Mouse (Mus musculus) embryonic facial prominence, embryonic 15.5 days (tissue): ENCODE measurements at regions not wholly inside any gene's neighbourhood (a gene's known extent, or its start where the extent isn't known, plus 50 kb on each side); places are given as distances from the start of the nearest gene placed in this dataset.

ENCODE experiments used
- ATAC-seq: fragments of 200-750 bp; cut with Nextera tagmentation; 2 replicates; pipeline ENCODE4 v1.8.0; 2017; ENCODE audit warnings: low read depth, moderate TSS enrichment; ENCODE audit not compliant: insufficient number of reproducible peaks, low FRiP score, low TSS enrichment
- H3K27ac ChIP-seq: fragments of 300-500 bp; sonication (generic); replicated peaks from 2 replicates; pipeline ENCODE4 v1.5.1; 2015; ENCODE audit warnings: mild to moderate bottlenecking, inconsistent platforms
- H3K27me3 ChIP-seq: fragments of 300-500 bp; sonication (generic); 2 replicates; pipeline ENCODE4 v1.6.1; 2015; ENCODE audit warnings: inconsistent platforms
- H3K36me3 ChIP-seq: fragments of 300-500 bp; sonication (generic); 2 replicates; pipeline ENCODE4 v1.6.1; 2015; ENCODE audit warnings: mild to moderate bottlenecking, inconsistent platforms
- H3K4me1 ChIP-seq: fragments of 300-500 bp; sonication (generic); 2 replicates; pipeline ENCODE4 v1.6.1; 2015; ENCODE audit warnings: inconsistent platforms
- H3K4me2 ChIP-seq: fragments of 300-500 bp; sonication (generic); replicated peaks from 2 replicates; pipeline ENCODE4 v1.6.1; 2015; ENCODE audit warnings: mild to moderate bottlenecking, inconsistent platforms
- H3K4me3 ChIP-seq: fragments of 300-500 bp; sonication (generic); replicated peaks from 2 replicates; pipeline ENCODE4 v1.5.1; 2015; ENCODE audit warnings: mild to moderate bottlenecking, inconsistent platforms
- H3K9ac ChIP-seq: fragments of 300-500 bp; sonication (generic); 2 replicates; pipeline ENCODE4 v1.6.1; 2015; ENCODE audit warnings: inconsistent platforms
- H3K9me3 ChIP-seq: fragments of 300-500 bp; sonication (generic); replicated peaks from 2 replicates; pipeline ENCODE4 v1.6.1; 2016; ENCODE audit warnings: inconsistent platforms
- WGBS: fragments of 180-500 bp; shearing (Covaris S2); methylation state at CpG from one replicate; pipeline ENCODE4 v1.1.7; 2015; 5-methylcytosine and 5-hydroxymethylcytosine counted together

- Histone ChIP-seq H3K4me2 (peak overlapping the region; percentile 22; the same call in 1 of the 2 replicates), H3K9ac (no peak overlapping the region), H3K4me1 (peaks cover 76% of the 10 kb centered on the region), H3K36me3 (no peaks in the 10 kb centered on the region), H3K27me3 (no peaks in the 10 kb centered on the region), H3K4me3 (no peak overlapping the region), H3K9me3 (no peaks in the 10 kb centered on the region), H3K27ac (peak overlapping the region; percentile 86)
- ATAC-seq: peak; percentile 80
- 19% methylated on average over 7 of the region's 7 CpGs for WGBS
Measured at GRCm38 (mm10) chr6:51333722-51334360, 98.6 kb upstream of the Nfe2l3 start.

- Histone ChIP-seq H3K9me3 (no peaks in the 10 kb centered on the region), H3K4me2 (no peak overlapping the region), H3K9ac (no peak overlapping the region), H3K36me3 (no peaks in the 10 kb centered on the region), H3K27me3 (no peaks in the 10 kb centered on the region), H3K4me3 (no peak overlapping the region), H3K4me1 (peaks cover 76% of the 10 kb centered on the region), H3K27ac (peak overlapping the region; percentile 86)
- 86% methylated on average over 5 of the region's 5 CpGs for WGBS
- no peak for ATAC-seq
Measured at GRCm38 (mm10) chr6:51335314-51335713, 97.2 kb upstream of the Nfe2l3 start.

DNA sequence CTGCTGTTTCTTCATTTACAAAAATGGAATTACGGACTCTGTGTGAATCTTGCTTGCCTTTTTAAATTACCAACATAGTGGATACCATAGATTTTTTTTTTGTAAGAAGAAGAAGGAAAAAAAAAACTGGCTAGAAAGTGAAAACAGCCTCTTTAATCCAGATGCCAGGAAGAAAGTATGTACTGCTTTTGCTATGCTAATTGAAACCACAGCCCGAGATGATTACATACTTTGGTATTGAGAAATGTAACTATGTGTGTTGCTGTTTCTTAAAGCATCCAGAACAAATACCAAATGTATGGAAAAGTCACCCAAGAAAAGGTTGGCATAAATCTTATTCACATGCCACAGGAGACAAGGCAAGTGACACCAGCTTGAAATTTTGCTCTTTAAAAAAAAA is 93.2 kb upstream of the Nfe2l3 start:
- WGBS: 25% methylated on average over 2 of the region's 2 CpGs
- Histone ChIP-seq H3K4me1 (peaks cover 56% of the 10 kb centered on the region), H3K27ac (no peak overlapping the region)

DNA sequence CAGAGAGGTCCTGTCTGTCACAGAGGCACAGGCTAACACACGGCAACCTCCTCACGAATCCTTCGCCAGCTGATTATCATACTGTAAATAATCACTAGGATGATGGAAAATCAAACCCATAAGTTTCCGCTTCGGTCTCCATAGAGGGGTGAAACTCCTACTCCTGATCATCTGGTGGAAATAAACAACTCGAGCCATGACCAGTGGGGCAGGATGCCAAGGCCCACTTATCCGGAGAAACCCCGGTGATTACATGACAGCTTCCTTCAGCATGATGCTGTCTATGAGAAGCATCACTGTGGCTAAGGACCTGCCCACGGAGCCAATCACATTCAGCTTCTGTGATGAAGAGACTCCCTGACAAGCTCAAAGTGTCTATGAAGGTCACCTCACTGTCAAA is 84.7 kb upstream of the Nfe2l3 start:
- Histone ChIP-seq H3K4me2 (no peak overlapping the region), H3K4me1 (peaks cover 16% of the 10 kb centered on the region), H3K27ac (peak overlapping the region; percentile 25; the same call in 1 of the 2 replicates), H3K9ac (no peak overlapping the region), H3K9me3 (no peaks in the 10 kb centered on the region), H3K27me3 (no peaks in the 10 kb centered on the region), H3K4me3 (no peak overlapping the region), H3K36me3 (no peaks in the 10 kb centered on the region)
- 29% methylated on average over 9 of the region's 9 CpGs for WGBS
- 0 out of 2 replicates have a peak, but pooled peaks have one; percentile 29 for ATAC-seq

More for the DNA sequence above, 93.2 kb upstream of the Nfe2l3 start:
- no peak overlapping the region for H3K4me2 ChIP-seq
- no peaks in the 10 kb centered on the region for H3K27me3 ChIP-seq
- no peaks in the 10 kb centered on the region for H3K36me3 ChIP-seq
- no peak overlapping the region for H3K9ac ChIP-seq
- no peak overlapping the region for H3K4me3 ChIP-seq
- no peak for ATAC-seq
- no peaks in the 10 kb centered on the region for H3K9me3 ChIP-seq

GRCm38 (mm10) chr6:51349771-51350170 is 82.7 kb upstream of the Nfe2l3 start:
- no peak for ATAC-seq
- Histone ChIP-seq H3K9ac (no peak overlapping the region), H3K27me3 (no peaks in the 10 kb centered on the region), H3K9me3 (no peaks in the 10 kb centered on the region), H3K36me3 (no peaks in the 10 kb centered on the region), H3K4me3 (no peak overlapping the region), H3K27ac (no peak overlapping the region), H3K4me2 (no peak overlapping the region), H3K4me1 (peaks cover 12% of the 10 kb centered on the region; the same call in 1 of the 2 replicates)
- 67% methylated on average over 3 of the region's 3 CpGs for WGBS

DNA sequence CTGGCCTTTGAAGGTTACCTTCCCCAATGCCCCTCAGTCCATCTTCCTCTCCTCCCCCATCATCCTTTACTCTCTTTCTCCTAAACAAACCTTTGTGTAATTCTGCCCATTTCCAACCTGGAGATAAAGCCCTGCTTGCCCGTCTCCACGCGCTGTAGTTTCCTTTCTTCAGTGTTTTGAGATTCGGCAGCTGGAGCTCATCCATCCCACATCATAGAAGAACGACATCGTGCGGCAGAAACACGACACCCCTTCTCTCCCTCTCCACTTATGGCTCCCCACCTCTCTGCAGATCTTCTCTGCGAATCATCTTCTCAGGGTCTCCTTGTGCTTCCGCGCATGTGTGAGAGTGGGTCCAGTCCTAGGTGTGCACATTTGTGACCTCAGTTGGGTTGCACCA is 77.4 kb upstream of the Nfe2l3 start:
- no peaks in the 10 kb centered on the region for H3K4me1 ChIP-seq
- H3K4me3 ChIP-seq: no peak overlapping the region
- WGBS: 54% methylated on average over 11 of the region's 11 CpGs
- no peak overlapping the region for H3K4me2 ChIP-seq
- no peaks in the 10 kb centered on the region for H3K9me3 ChIP-seq
- H3K36me3 ChIP-seq: no peaks in the 10 kb centered on the region
- ATAC-seq: no peak
- no peaks in the 10 kb centered on the region for H3K27me3 ChIP-seq
- H3K9ac ChIP-seq: no peak overlapping the region
- no peak overlapping the region for H3K27ac ChIP-seq

GRCm38 (mm10) chr6:51361611-51362180 is 70.8 kb upstream of the Nfe2l3 start:
- Histone ChIP-seq H3K36me3 (no peaks in the 10 kb centered on the region), H3K4me3 (no peak overlapping the region), H3K4me2 (no peak overlapping the region), H3K4me1 (peaks cover 10% of the 10 kb centered on the region), H3K9ac (no peak overlapping the region), H3K9me3 (no peaks in the 10 kb centered on the region), H3K27ac (peak overlapping the region; percentile 65; the same call in 1 of the 2 replicates), H3K27me3 (no peaks in the 10 kb centered on the region)
- no peak; the same call in 1 of the 2 replicates for ATAC-seq
- 55% methylated on average over 12 of the region's 12 CpGs for WGBS

- peak overlapping the region; percentile 65 for H3K27ac ChIP-seq
- no peak overlapping the region for H3K9ac ChIP-seq
- H3K4me1 ChIP-seq: peaks cover 10% of the 10 kb centered on the region
- H3K9me3 ChIP-seq: no peaks in the 10 kb centered on the region
- no peaks in the 10 kb centered on the region for H3K36me3 ChIP-seq
- peak overlapping the region; percentile 25 for H3K4me3 ChIP-seq
- peak; percentile 78 for ATAC-seq
- H3K4me2 ChIP-seq: peak overlapping the region; percentile 45
- WGBS: 3% methylated on average over 15 of the region's 15 CpGs
- no peaks in the 10 kb centered on the region for H3K27me3 ChIP-seq
Measured at GRCm38 (mm10) chr6:51362475-51363226, 69.8 kb upstream of the Nfe2l3 start.

DNA sequence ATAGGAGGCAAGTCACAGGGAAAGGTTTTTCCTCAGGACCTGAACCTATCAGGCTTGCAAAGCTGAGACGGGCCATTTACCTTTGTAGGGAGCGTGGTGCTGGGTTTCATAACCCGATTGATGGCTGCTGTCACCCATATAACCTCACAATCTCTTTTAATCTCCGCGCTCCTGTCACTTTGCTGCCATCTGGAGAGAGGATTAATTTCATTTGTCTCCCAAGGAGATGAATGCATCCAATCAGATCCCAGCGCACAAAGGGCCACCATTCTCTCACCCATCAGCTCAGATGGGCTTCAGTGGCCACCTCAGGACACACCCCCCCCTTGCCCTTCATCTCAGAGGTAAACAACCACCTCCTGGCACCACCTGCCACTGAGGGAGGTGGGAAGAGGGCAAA is 67.7 kb upstream of the Nfe2l3 start:
- ATAC-seq: no peak
- Histone ChIP-seq H3K9ac (no peak overlapping the region), H3K9me3 (no peaks in the 10 kb centered on the region), H3K4me2 (no peak overlapping the region), H3K27me3 (no peaks in the 10 kb centered on the region), H3K27ac (no peak overlapping the region), H3K4me1 (peaks cover 10% of the 10 kb centered on the region), H3K4me3 (no peak overlapping the region), H3K36me3 (no peaks in the 10 kb centered on the region)
- 59% methylated on average over 6 of the region's 6 CpGs for WGBS

GRCm38 (mm10) chr6:51369771-51370170 is 62.7 kb upstream of the Nfe2l3 start:
- Histone ChIP-seq H3K9ac (no peak overlapping the region), H3K4me3 (no peak overlapping the region)
- 50% methylated on average over 6 of the region's 6 CpGs for WGBS

DNA sequence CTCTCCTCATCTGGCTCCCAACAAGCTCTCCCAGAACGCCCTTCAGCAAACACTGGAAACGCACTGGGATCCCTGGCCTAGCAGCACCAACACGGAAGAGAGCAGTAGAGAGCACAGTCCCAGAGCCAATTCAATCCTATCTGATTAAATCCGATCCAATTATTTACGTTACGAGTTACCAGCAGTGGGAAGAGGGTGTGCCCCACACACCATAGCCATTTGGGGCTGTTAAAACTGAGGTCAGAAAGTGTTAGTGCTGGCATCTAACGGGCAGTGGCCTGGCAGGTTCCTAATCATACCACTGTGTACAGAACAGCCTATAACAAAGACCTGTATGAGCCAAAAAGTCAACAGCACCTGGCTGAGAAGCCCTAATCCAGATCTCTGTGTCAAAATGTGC is 60.1 kb upstream of the Nfe2l3 start:
- Histone ChIP-seq H3K36me3 (no peaks in the 10 kb centered on the region), H3K4me2 (no peak overlapping the region), H3K27ac (no peak overlapping the region), H3K27me3 (no peaks in the 10 kb centered on the region), H3K9me3 (no peaks in the 10 kb centered on the region), H3K9ac (no peak overlapping the region), H3K4me3 (no peak overlapping the region), H3K4me1 (no peaks in the 10 kb centered on the region)
- ATAC-seq: no peak
- WGBS: 56% methylated on average over 7 of the region's 7 CpGs

More at GRCm38 (mm10) chr6:51369771-51370170, 62.7 kb upstream of the Nfe2l3 start:
- Histone ChIP-seq H3K4me1 (no peaks in the 10 kb centered on the region), H3K27ac (no peak overlapping the region), H3K9me3 (no peaks in the 10 kb centered on the region), H3K36me3 (no peaks in the 10 kb centered on the region), H3K27me3 (no peaks in the 10 kb centered on the region), H3K4me2 (no peak overlapping the region)
- no peak for ATAC-seq
